Mouse (Mus musculus): ENCODE results near the gene Limd2. TPM values are rescaled to one million over a fixed set of nuclear protein-coding genes. Genes with fewer than 3 reads are reported as not detected.
"Not testable (repeated sequence)": the region's sequence is repeated elsewhere in the genome, so short reads cannot be mapped to it uniquely, and the experiment has no call there.

Gene Limd2
- polyA plus RNA-seq, 1 experiment from 2014 or later = 222 TPM

DNA sequence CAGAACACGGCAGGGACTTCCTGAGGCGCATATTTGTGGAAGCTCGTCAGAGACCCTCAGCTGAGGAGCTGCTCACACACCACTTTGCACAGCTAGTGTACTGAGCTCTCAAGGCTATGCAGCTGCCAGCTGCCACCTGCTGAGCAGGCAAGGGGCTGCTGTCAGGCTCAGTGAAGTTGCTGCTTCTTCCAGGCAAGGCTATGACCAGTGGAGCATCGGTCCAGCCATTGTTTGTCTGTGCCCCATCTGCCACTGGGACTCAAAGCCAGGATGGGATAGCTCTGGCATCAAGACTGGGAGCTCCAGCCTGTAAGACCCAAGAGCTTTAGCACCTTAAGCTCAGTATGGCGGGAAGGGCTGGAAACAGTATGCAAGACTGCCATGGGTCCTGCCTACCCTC, 6.6 kb downstream of the Limd2 start:
- H3K36me3 ChIP-seq = peaks cover 73% of the 10 kb centered on the region
- no peak for ATAC-seq (replicated peaks)

DNA sequence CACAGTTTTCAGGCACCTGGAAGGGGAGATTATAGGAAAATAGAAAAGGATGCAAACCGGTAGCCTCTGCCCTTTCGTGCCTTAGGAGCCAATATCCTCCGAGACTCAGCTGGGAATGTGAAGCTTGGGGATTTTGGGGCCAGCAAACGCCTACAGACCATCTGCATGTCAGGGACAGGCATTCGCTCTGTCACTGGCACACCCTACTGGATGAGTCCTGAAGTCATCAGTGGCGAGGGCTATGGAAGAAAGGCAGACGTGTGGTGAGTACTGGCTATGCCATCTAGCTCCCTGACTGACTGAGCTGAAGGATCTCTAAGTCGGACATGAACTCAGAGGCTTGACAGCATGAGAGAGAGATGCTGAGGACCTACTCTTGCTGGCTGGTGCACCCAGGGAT, 8.5 kb downstream of the Limd2 start:
- Histone ChIP-seq H3K9ac (replicated peaks) (no peak overlapping the region), H3K27ac (replicated peaks) (no peak overlapping the region), H3K4me1 (0 out of 2 replicates have a peak, but pooled peaks cover 4% of the 10 kb centered on the region), H3K4me2 (replicated peaks) (no peak overlapping the region), H3K4me3 (no peak overlapping the region), H3K27me3 (no peaks in the 10 kb centered on the region), H3K36me3 (peaks cover 83% of the 10 kb centered on the region), H3K9me3 (no peaks in the 10 kb centered on the region)
- 82% methylated on average over 8 of the region's 8 CpGs for WGBS
- no peak for ATAC-seq (replicated peaks)

More for the DNA sequence above, 6.6 kb downstream of the Limd2 start:
- Histone ChIP-seq H3K9me3 (no peaks in the 10 kb centered on the region), H3K4me3 (no peak overlapping the region), H3K27ac (replicated peaks) (0 out of 2 replicates have a peak overlapping the region, but pooled peaks have one; percentile 14), H3K27me3 (no peaks in the 10 kb centered on the region), H3K4me2 (replicated peaks) (no peak overlapping the region), H3K9ac (replicated peaks) (no peak overlapping the region), H3K4me1 (peaks cover 24% of the 10 kb centered on the region)
- 74% methylated on average over 5 of the region's 5 CpGs for WGBS

DNA sequence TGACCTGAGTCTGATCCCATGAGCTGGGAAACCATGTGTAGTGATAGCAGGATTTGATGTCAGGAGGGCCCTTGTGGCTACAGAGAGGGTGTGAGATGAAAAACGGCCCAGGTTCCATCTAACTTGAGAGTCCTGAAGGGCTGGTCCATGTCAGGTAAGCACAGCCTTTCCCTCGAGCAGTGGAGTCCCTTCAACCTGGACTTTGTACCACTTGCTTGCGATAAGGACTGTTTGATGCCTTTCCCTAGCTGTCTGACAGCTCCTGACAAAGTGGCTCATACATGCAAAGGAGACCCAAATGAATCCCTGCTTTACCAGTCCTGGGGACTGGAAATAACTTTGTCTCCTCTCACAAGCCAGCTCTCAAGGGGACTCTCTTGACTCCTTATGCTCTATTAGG, 9.4 kb downstream of the Limd2 start:
- 94% methylated on average over 3 of the region's 3 CpGs for WGBS
- Histone ChIP-seq H3K9ac (replicated peaks) (no peak overlapping the region), H3K9me3 (no peaks in the 10 kb centered on the region), H3K4me3 (no peak overlapping the region), H3K27ac (replicated peaks) (no peak overlapping the region), H3K4me1 (0 out of 2 replicates have a peak, but pooled peaks cover 3% of the 10 kb centered on the region), H3K27me3 (no peaks in the 10 kb centered on the region), H3K36me3 (peaks cover 81% of the 10 kb centered on the region), H3K4me2 (replicated peaks) (no peak overlapping the region)
- no peak for ATAC-seq (replicated peaks)

DNA sequence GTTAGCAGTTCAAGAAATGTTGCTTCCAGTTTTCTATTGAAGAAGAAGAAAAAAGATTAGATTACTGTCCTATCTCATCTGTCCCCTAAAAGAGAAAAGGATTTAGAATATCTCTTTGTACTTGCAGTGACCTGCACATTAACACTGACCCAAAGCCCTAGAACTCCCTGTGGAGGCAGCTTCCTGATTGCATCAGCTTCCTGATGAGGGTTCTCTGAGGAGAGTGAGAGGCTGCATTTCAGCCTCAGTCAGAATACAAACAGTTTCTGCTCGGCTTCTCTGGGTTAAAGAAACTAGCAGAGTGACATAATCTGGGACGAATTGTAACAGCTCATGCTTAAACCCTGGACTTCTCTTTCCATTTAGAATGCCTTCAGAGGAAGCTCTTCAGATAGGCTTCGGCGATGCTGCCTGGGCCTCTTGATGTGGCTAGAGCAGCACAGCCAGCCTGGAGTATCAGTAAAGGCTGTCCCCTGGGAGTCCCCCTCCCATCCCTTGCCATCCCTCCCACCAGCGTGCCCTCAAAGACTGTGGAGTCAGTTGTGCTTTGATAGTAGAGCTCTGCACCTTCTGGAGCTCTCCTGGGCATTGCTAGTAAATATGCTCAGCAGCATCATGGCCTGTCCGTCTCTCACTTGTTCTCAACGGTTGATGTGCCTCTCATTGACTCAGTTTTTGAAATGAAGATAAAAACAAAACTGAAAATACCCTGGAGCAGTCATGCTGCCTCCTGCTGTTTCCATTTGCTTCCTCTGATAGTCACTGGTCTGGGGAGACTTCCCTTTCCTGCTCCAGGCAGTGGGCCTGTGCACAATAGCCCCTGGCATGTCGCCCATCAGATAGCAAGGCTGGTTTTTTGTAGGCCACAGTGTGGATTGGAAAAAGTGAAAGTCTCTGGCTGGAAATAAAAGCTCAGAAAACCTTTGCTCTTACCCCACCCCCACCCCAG, 25.8 kb downstream of the Limd2 start:
- no peak overlapping the region for H3K4me3 ChIP-seq
- H3K27me3 ChIP-seq = no peaks in the 10 kb centered on the region
- H3K27ac ChIP-seq (replicated peaks) = peak overlapping the region; percentile 82
- peaks cover 10% of the 10 kb centered on the region for H3K4me1 ChIP-seq
- WGBS = 39% methylated on average over 8 of the region's 8 CpGs
- peaks cover 10% of the 10 kb centered on the region; the same call in 1 of the 2 replicates for H3K36me3 ChIP-seq
- ATAC-seq (replicated peaks) = peak; percentile 35; the same call in 1 of the 2 replicates
- no peaks in the 10 kb centered on the region for H3K9me3 ChIP-seq
- H3K4me2 ChIP-seq (replicated peaks) = no peak overlapping the region
- H3K9ac ChIP-seq (replicated peaks) = no peak overlapping the region

DNA sequence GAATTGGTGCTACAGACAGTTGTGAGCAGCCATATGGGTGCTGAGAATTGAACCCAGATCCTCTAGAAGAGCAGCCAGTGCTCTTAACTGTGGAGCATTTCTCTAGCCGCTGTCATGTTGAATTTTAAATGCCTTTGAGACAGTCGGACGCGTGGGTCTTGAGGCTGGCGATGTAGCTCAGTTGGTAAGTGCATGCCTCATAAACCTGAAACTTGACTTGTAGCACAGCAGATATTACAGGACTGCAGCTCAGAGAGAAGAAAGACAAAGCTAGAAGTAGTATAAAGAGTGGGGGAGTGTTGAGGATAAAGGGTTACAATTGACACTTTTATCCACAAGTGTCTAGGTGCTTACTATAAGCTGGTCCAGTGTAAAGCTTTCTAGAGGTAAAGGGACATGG, 28.1 kb downstream of the Limd2 start:
- 92% methylated on average over 5 of the region's 5 CpGs for WGBS
- Histone ChIP-seq H3K27me3 (no peaks in the 10 kb centered on the region), H3K27ac (replicated peaks) (no peak overlapping the region), H3K4me3 (no peak overlapping the region), H3K9me3 (no peaks in the 10 kb centered on the region), H3K4me2 (replicated peaks) (no peak overlapping the region), H3K9ac (replicated peaks) (no peak overlapping the region), H3K4me1 (peaks cover 10% of the 10 kb centered on the region), H3K36me3 (peaks cover 10% of the 10 kb centered on the region; the same call in 1 of the 2 replicates)
- ATAC-seq (replicated peaks) = no peak

DNA sequence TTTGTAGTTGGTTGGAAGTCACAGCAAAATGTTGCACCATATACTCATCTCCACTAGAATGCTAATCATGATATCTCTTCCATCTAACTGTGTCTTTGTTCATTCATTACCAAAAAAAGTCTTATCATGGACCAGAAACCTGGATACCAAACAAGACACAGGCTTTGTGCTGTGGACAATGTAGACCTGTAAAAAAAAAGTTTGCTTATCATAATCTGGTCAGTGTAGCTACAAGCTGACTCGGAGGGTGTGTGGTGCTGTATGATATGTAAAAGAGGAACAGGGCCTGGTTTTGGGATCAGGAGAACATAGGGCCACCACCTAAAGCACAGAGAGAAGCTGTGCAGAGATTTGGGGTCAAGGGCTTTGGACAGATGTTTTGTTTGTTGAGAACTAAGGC, 31.2 kb downstream of the Limd2 start:
- no peak for ATAC-seq (replicated peaks)
- 96% methylated on average over 1 of the region's 1 CpGs for WGBS
- H3K4me2 ChIP-seq (replicated peaks) = no peak overlapping the region
- peaks cover under 1% of the 10 kb centered on the region; the same call in 1 of the 2 replicates for H3K4me1 ChIP-seq
- no peaks in the 10 kb centered on the region for H3K9me3 ChIP-seq
- H3K27me3 ChIP-seq = no peaks in the 10 kb centered on the region
- H3K36me3 ChIP-seq = peaks cover 20% of the 10 kb centered on the region; the same call in 1 of the 2 replicates
- no peak overlapping the region for H3K9ac ChIP-seq (replicated peaks)
- H3K4me3 ChIP-seq = no peak overlapping the region
- H3K27ac ChIP-seq (replicated peaks) = no peak overlapping the region

DNA sequence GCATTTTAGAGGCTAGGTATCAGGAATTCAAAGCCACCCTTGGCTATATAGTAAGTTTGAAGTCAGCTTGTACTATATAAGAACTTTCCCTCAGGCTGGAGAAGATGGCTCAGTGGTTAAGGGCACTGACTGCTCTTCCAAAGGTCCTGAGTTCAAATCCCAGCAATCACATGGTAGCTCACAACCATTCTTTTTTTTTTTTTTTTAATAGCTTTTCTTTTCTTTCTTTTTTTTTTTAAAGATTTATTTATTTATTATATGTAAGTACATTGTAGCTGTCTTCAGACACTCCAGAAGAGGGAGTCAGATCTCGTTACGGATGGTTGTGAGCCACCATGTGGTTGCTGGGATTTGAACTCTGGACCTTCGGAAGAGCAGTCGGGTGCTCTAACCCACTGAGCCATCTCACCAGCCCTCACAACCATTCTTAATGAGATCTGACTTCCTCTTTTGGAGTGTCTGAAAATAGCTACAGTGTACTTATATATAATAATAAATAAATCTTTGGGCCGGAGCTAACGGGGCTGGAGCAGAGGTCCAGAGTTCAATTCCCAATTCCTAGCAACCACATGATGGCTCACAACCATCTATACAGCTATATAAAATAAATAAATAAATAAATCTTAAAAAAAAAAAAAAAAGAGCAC, 33.8 kb downstream of the Limd2 start:
- H3K27ac ChIP-seq (replicated peaks); H3K9me3 ChIP-seq; H3K4me3 ChIP-seq; H3K4me2 ChIP-seq (replicated peaks); H3K27me3 ChIP-seq; ATAC-seq (replicated peaks); H3K4me1 ChIP-seq; H3K9ac ChIP-seq (replicated peaks): not testable (repeated sequence)
- 96% methylated on average over 6 of the region's 6 CpGs for WGBS
- H3K36me3 ChIP-seq = peaks cover 25% of the 10 kb centered on the region; the same call in 1 of the 2 replicates

DNA sequence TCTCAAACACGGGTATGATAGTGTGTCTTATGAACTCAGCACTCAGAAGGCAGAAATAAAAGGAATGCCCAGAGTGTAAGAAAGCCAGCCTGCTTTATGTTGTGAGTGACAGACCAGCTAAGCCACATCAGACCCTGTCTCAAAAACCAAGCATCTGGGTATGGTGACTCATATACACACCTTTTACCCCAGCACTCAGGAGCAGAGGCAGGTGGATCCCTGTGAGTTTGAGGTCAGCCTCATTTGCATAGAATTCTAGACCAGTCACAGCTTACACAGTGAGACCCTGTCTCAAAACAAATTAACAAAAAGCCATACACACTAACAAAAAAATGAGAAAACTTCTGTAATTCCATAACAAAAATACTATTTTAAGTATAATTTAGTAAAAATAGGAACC, 34.8 kb downstream of the Limd2 start:
- no peaks in the 10 kb centered on the region for H3K27me3 ChIP-seq
- H3K9ac ChIP-seq (replicated peaks) = no peak overlapping the region
- no peak overlapping the region for H3K4me3 ChIP-seq
- H3K36me3 ChIP-seq = peaks cover 27% of the 10 kb centered on the region; the same call in 1 of the 2 replicates
- no peak overlapping the region for H3K4me2 ChIP-seq (replicated peaks)
- 79% methylated on average over 1 of the region's 1 CpGs for WGBS
- no peak overlapping the region for H3K27ac ChIP-seq (replicated peaks)
- no peaks in the 10 kb centered on the region for H3K4me1 ChIP-seq
- no peaks in the 10 kb centered on the region for H3K9me3 ChIP-seq
- no peak for ATAC-seq (replicated peaks)

DNA sequence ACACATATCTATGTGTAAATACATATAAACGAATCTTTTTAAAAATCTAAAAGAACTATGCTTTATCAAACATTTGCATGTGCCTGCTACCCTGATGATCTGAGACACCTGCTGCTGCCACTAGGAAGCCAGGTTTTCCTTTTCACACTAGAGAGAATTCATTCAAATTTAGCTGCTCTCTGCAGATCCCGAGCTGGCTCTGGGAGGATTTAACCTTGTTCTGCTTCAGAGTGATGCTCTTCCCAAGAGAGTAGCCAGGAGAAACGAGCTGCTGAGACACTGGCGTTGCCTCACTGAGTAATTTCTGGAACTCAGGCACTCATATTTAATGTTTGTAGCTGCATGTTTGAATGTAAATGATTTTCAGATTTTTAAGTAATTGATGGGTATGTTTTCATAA, 35.9 kb downstream of the Limd2 start:
- WGBS = 83% methylated on average over 4 of the region's 4 CpGs
- no peak overlapping the region for H3K4me2 ChIP-seq (replicated peaks)
- no peak overlapping the region for H3K9ac ChIP-seq (replicated peaks)
- H3K36me3 ChIP-seq = peaks cover 28% of the 10 kb centered on the region
- H3K4me3 ChIP-seq = no peak overlapping the region
- H3K4me1 ChIP-seq = no peaks in the 10 kb centered on the region
- ATAC-seq (replicated peaks) = no peak
- H3K9me3 ChIP-seq = no peaks in the 10 kb centered on the region
- no peaks in the 10 kb centered on the region for H3K27me3 ChIP-seq
- H3K27ac ChIP-seq (replicated peaks) = no peak overlapping the region

DNA sequence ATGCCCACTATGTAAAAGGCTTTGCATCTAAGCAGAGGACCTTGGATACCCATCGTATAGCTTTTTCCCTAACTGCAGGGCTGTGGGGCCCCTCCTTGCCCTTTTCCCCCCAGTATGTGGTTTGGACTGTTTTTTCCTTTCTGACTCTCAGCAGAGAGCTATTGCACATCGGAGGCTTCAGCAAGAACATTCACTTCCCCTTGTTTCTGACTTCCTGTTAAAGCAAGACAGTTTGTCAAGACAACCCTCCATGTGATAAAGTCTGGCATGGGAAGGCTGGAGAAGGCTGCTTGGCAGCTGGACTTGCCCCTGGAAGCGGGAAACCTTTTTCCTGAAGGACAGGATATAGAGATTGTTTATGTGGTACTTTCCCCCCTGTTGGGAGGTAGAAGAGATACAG, 37.9 kb downstream of the Limd2 start:
- Histone ChIP-seq H3K27me3 (no peaks in the 10 kb centered on the region), H3K4me2 (replicated peaks) (no peak overlapping the region), H3K4me1 (no peaks in the 10 kb centered on the region), H3K4me3 (no peak overlapping the region), H3K9me3 (no peaks in the 10 kb centered on the region), H3K36me3 (peaks cover 38% of the 10 kb centered on the region), H3K27ac (replicated peaks) (no peak overlapping the region), H3K9ac (replicated peaks) (no peak overlapping the region)
- no peak for ATAC-seq (replicated peaks)
- 95% methylated on average over 3 of the region's 3 CpGs for WGBS

DNA sequence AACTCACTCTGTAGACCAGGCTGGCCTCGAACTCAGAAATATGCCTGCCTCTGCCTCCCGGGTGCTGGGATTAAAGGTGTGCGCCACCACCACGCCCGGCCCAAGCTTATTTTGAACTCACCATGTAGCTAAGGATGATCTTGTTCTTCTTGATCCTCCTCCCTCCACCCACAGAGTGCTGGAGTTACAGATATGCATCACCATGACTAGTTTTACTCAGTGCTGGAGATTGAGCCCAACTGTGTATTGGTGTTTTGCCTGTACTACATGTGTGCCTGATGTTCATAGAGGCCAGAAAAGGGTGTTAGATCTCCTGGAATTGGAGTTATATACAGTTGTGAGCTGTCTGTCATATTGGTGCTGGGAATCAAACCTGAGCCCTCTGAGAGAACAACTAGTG, 38.4 kb downstream of the Limd2 start:
- no peaks in the 10 kb centered on the region for H3K4me1 ChIP-seq
- no peak overlapping the region for H3K4me2 ChIP-seq (replicated peaks)
- H3K9me3 ChIP-seq = no peaks in the 10 kb centered on the region
- 97% methylated on average over 5 of the region's 5 CpGs for WGBS
- peaks cover 40% of the 10 kb centered on the region for H3K36me3 ChIP-seq
- H3K4me3 ChIP-seq = no peak overlapping the region
- no peak overlapping the region for H3K9ac ChIP-seq (replicated peaks)
- H3K27ac ChIP-seq (replicated peaks) = no peak overlapping the region
- ATAC-seq (replicated peaks) = no peak
- H3K27me3 ChIP-seq = no peaks in the 10 kb centered on the region

DNA sequence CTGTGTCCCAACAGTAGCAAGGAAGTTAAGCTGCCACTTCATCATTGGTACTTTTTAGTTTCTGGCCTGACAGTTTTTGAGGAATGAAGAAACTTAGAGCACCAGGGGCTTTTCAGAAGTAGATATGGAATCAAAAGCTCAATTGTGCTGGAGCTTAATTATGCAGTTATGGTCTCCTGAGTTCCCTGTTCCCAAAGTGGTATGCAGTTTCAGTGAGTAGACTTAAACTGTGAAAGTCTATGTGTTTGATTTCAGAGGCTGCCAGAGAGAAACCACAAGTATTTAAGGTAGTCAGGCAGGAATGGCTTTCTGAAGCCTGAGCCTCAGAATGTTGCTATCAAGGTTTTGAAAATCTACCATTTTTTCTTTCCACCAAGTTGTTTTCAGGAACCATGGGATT, 49.0 kb downstream of the Limd2 start:
- Histone ChIP-seq H3K9ac (replicated peaks) (no peak overlapping the region), H3K27me3 (no peaks in the 10 kb centered on the region), H3K4me1 (no peaks in the 10 kb centered on the region), H3K27ac (replicated peaks) (no peak overlapping the region), H3K36me3 (peaks cover 28% of the 10 kb centered on the region), H3K4me2 (replicated peaks) (no peak overlapping the region), H3K4me3 (no peak overlapping the region), H3K9me3 (no peaks in the 10 kb centered on the region)
- no peak for ATAC-seq (replicated peaks)
